Mouse (Mus musculus) hindbrain, embryonic 14.5 days (tissue): ENCODE results near the gene Grpel1. TPM values are rescaled to one million over a fixed set of nuclear protein-coding genes. Genes with fewer than 3 reads are reported as not detected.

Source experiments
- ATAC-seq: fragments of 200-750 bp; cut with Nextera tagmentation; 2 replicates; pipeline ENCODE4 v1.8.0; 2017; ENCODE audit warnings: moderate number of reproducible peaks, mild to moderate bottlenecking, moderate TSS enrichment, moderate library complexity; ENCODE audit not compliant: low FRiP score
- DNase-seq: peaks from one replicate; pipeline ENCODE4 v3.0.0-alpha.2; 2015; ENCODE audit warnings: low spot score
- H3K27ac ChIP-seq: fragments of 300-500 bp; sonication (generic); 2 replicates; pipeline ENCODE4 v1.5.1; 2014; ENCODE audit warnings: mild to moderate bottlenecking, moderate library complexity
- H3K27me3 ChIP-seq: fragments of 300-500 bp; sonication (generic); 2 replicates; pipeline ENCODE4 v1.6.1; 2014; ENCODE audit warnings: mild to moderate bottlenecking, low read length, mixed read lengths; ENCODE audit not compliant: control insufficient read depth, insufficient read depth
- H3K36me3 ChIP-seq: fragments of 300-500 bp; sonication (generic); replicated peaks from 2 replicates; pipeline ENCODE4 v1.6.1; 2014; ENCODE audit not compliant: control insufficient read depth, insufficient read depth
- H3K4me1 ChIP-seq: fragments of 300-500 bp; sonication (generic); replicated peaks from 2 replicates; pipeline ENCODE4 v1.6.1; 2014; ENCODE audit warnings: antibody characterized with exemption, low read length, mixed read lengths; ENCODE audit not compliant: control insufficient read depth, insufficient read depth
- H3K4me2 ChIP-seq: fragments of 300-500 bp; sonication (generic); replicated peaks from 2 replicates; pipeline ENCODE4 v1.6.1; 2014; ENCODE audit warnings: mild to moderate bottlenecking, moderate library complexity
- H3K4me3 ChIP-seq: fragments of 300-500 bp; sonication (generic); replicated peaks from 2 replicates; pipeline ENCODE4 v1.5.1; 2014; ENCODE audit warnings: mild to moderate bottlenecking, low read length
- H3K9ac ChIP-seq: fragments of 300-500 bp; sonication (generic); 2 replicates; pipeline ENCODE4 v1.6.1; 2014
- H3K9me3 ChIP-seq: fragments of 300-500 bp; sonication (generic); 2 replicates; pipeline ENCODE4 v1.6.1; 2016; ENCODE audit warnings: low read length; ENCODE audit not compliant: control insufficient read depth
- WGBS: fragments of 180-500 bp; shearing (Covaris S2); extraction: QIAGEN DNeasy Blood & Tissue Kit; methylation state at CpG from one replicate; pipeline ENCODE4 v1.1.7; 2014; 5-methylcytosine and 5-hydroxymethylcytosine counted together
- polyA plus RNA-seq: library from polyadenylated mRNA; unstranded; fragments of >200 nt; fragmentation: Nextera tagmentation; extraction: Ambion mirVana; gene quantifications from 2 replicates; pipeline ENCODE4 v1.2.1, GENCODE M21; 2014

Grpel1 gene
- polyA plus RNA-seq, 1 experiment from 2014 or later = 46.0 TPM

GRCm38 (mm10) chr5:36485306-36485705 is 20.5 kb downstream of the Grpel1 start:
- Histone ChIP-seq H3K4me1 (peaks cover 33% of the 10 kb centered on the region), H3K9me3 (no peaks in the 10 kb centered on the region), H3K4me3 (peak overlapping the region; percentile 67), H3K4me2 (peak overlapping the region; percentile 98), H3K36me3 (peaks cover 7% of the 10 kb centered on the region; the same call in 1 of the 2 replicates), H3K27ac (no peak overlapping the region), H3K27me3 (no peaks in the 10 kb centered on the region), H3K9ac (peak overlapping the region; percentile 67)
- ATAC-seq = no peak
- no peak for DNase-seq
- WGBS = 47% methylated on average over 19 of the region's 19 CpGs

- no peaks in the 10 kb centered on the region for H3K9me3 ChIP-seq
- H3K27ac ChIP-seq = no peak overlapping the region
- H3K9ac ChIP-seq = no peak overlapping the region
- WGBS = 54% methylated on average over 2 of the region's 2 CpGs
- H3K27me3 ChIP-seq = no peaks in the 10 kb centered on the region
- H3K4me1 ChIP-seq = peaks cover 9% of the 10 kb centered on the region; the same call in 1 of the 2 replicates
- H3K4me3 ChIP-seq = no peak overlapping the region
- no peak overlapping the region for H3K4me2 ChIP-seq
- no peak for ATAC-seq
- peaks cover 36% of the 10 kb centered on the region for H3K36me3 ChIP-seq
- peak; percentile 56 for DNase-seq
Measured at GRCm38 (mm10) chr5:36489225-36489624, 24.4 kb downstream of the Grpel1 start.

DNA sequence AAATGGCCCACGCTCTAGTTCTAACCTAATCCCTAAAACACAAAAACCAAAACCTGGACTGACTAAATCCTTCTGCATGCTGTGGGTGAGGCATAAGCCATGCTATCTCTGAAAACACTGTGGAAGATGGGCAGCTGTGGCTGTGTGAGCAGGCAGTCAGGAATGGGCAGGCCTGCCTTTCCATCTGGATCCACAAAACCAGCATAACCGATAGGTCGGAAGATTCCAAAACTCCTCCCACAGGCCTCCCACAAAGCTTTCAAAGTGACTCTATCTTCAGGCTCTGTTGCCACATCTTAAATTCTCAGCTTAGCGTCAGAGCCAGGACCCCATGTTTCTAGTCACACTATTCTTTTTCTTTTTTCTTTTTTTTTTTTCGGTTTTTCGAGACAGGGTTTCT is 29.1 kb downstream of the Grpel1 start:
- ATAC-seq (no peak), DNase-seq (no peak)
- Histone ChIP-seq H3K4me3 (no peak overlapping the region), H3K27me3 (no peaks in the 10 kb centered on the region), H3K4me1 (no peaks in the 10 kb centered on the region), H3K4me2 (no peak overlapping the region), H3K9ac (no peak overlapping the region), H3K27ac (no peak overlapping the region), H3K9me3 (no peaks in the 10 kb centered on the region), H3K36me3 (peaks cover 71% of the 10 kb centered on the region)
- 95% methylated on average over 6 of the region's 6 CpGs for WGBS

GRCm38 (mm10) chr5:36494709-36495108 is 29.9 kb downstream of the Grpel1 start:
- Histone ChIP-seq H3K27ac (no peak overlapping the region), H3K36me3 (peaks cover 76% of the 10 kb centered on the region), H3K4me3 (no peak overlapping the region), H3K4me1 (no peaks in the 10 kb centered on the region), H3K27me3 (no peaks in the 10 kb centered on the region), H3K9me3 (no peaks in the 10 kb centered on the region), H3K9ac (no peak overlapping the region), H3K4me2 (no peak overlapping the region)
- ATAC-seq = no peak
- DNase-seq = no peak
- 98% methylated on average over 9 of the region's 9 CpGs for WGBS

- Histone ChIP-seq H3K4me3 (no peak overlapping the region), H3K27me3 (no peaks in the 10 kb centered on the region), H3K4me2 (no peak overlapping the region), H3K36me3 (peaks cover 98% of the 10 kb centered on the region), H3K4me1 (no peaks in the 10 kb centered on the region), H3K27ac (no peak overlapping the region), H3K9me3 (no peaks in the 10 kb centered on the region), H3K9ac (no peak overlapping the region)
- 84% methylated on average over 7 of the region's 7 CpGs for WGBS
- ATAC-seq (no peak), DNase-seq (no peak)
Measured at GRCm38 (mm10) chr5:36505235-36505634, 40.4 kb downstream of the Grpel1 start.

GRCm38 (mm10) chr5:36505643-36506042 is 40.8 kb downstream of the Grpel1 start:
- peaks cover 98% of the 10 kb centered on the region for H3K36me3 ChIP-seq

DNA sequence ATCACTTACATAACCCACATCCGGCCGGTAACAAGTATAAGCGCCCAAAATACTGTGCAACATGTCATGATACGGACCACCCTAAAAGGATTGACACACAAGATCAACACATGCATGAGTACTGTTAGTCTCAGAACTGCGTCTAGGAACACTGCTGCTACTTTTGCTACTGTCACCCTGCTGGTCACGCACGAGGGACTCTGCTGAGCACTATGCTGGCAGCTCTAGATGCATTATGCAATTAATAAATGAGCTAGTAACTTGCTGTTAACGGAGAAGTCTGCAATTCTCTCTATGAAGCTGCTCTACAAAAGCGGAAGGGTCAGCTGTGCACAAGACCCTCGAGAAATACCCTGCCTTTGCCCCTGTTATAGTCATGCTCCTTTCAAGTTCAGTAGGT is 43.6 kb downstream of the Grpel1 start:
- no peaks in the 10 kb centered on the region for H3K4me1 ChIP-seq
- H3K9me3 ChIP-seq = no peaks in the 10 kb centered on the region
- no peak for DNase-seq
- H3K4me3 ChIP-seq = no peak overlapping the region
- no peak overlapping the region for H3K4me2 ChIP-seq
- H3K27me3 ChIP-seq = no peaks in the 10 kb centered on the region
- WGBS = 94% methylated on average over 10 of the region's 10 CpGs
- ATAC-seq = no peak
- H3K9ac ChIP-seq = no peak overlapping the region
- peaks cover 99% of the 10 kb centered on the region for H3K36me3 ChIP-seq
- no peak overlapping the region for H3K27ac ChIP-seq

More at GRCm38 (mm10) chr5:36505643-36506042, 40.8 kb downstream of the Grpel1 start:
- Histone ChIP-seq H3K4me3 (no peak overlapping the region), H3K27ac (no peak overlapping the region), H3K9me3 (no peaks in the 10 kb centered on the region), H3K4me1 (no peaks in the 10 kb centered on the region), H3K9ac (no peak overlapping the region), H3K4me2 (no peak overlapping the region), H3K27me3 (no peaks in the 10 kb centered on the region)
- ATAC-seq (no peak), DNase-seq (no peak)
- WGBS = 75% methylated on average over 5 of the region's 5 CpGs

DNA sequence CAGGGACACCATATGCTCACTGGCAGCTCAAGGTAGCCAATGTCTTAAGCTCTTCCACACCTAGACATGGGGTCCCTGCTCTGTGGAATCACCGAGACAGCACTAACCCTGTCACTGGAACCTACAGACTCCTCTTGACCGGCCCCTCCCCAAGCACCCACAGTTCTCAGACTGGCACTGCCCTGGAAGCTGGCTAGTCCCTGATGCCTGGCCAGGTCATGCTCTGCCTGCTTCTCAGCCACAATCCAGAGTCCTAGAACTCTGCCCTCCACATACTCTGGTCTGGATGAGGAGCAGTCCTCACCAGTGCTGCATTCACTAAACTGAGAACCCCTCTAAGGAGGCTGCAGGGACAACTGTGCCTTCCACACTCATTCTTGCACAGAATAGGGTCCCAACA is 46.2 kb downstream of the Grpel1 start:
- H3K36me3 ChIP-seq = peaks cover 95% of the 10 kb centered on the region

GRCm38 (mm10) chr5:36515126-36515525 is 50.3 kb downstream of the Grpel1 start:
- Histone ChIP-seq H3K36me3 (peaks cover 94% of the 10 kb centered on the region), H3K9ac (no peak overlapping the region), H3K9me3 (no peaks in the 10 kb centered on the region), H3K4me1 (0 out of 2 replicates have a peak, but pooled peaks cover 3% of the 10 kb centered on the region), H3K27ac (no peak overlapping the region), H3K4me2 (no peak overlapping the region), H3K27me3 (no peaks in the 10 kb centered on the region), H3K4me3 (no peak overlapping the region)
- ATAC-seq = no peak
- no peak for DNase-seq
- WGBS = 100% methylated on average over 1 of the region's 1 CpGs

More for the DNA sequence above, 46.2 kb downstream of the Grpel1 start:
- H3K27me3 ChIP-seq = no peaks in the 10 kb centered on the region
- no peak overlapping the region for H3K9ac ChIP-seq
- 97% methylated on average over 2 of the region's 2 CpGs for WGBS
- H3K4me1 ChIP-seq = no peaks in the 10 kb centered on the region
- ATAC-seq (no peak), DNase-seq (no peak)
- no peak overlapping the region for H3K4me3 ChIP-seq
- H3K27ac ChIP-seq = no peak overlapping the region
- H3K4me2 ChIP-seq = no peak overlapping the region
- no peaks in the 10 kb centered on the region for H3K9me3 ChIP-seq

- DNase-seq (no peak), ATAC-seq (no peak)
- Histone ChIP-seq H3K9me3 (no peaks in the 10 kb centered on the region), H3K4me2 (no peak overlapping the region), H3K4me1 (0 out of 2 replicates have a peak, but pooled peaks cover 3% of the 10 kb centered on the region), H3K27me3 (no peaks in the 10 kb centered on the region), H3K4me3 (no peak overlapping the region), H3K9ac (no peak overlapping the region), H3K36me3 (peaks cover 94% of the 10 kb centered on the region), H3K27ac (no peak overlapping the region)
- WGBS = 78% methylated on average over 5 of the region's 5 CpGs
Measured at GRCm38 (mm10) chr5:36515558-36515957, 50.8 kb downstream of the Grpel1 start.
